Mouse (Mus musculus) stomach, adult 2 months (tissue): Measurements from ENCODE around the gene Ptpn3. TPM values are rescaled to one million over a fixed set of nuclear protein-coding genes. Genes with fewer than 3 reads are reported as not detected.

Experiments used
- polyA plus RNA-seq: library from polyadenylated mRNA; depleted of rRNA; stranded (reverse); fragments of >200 nt; gene quantifications from 2 replicates; pipeline ENCODE4 v1.2.3, GENCODE M21; 2012; rRNA removed

Ptpn3 gene
- polyA plus RNA-seq = 4.8 and 6.9 TPM in 2 replicates

GRCm38 (mm10) chr4:57301410-57302313 is at the start of gene Ptpn3:
Ptpn3 (minus strand) TSS chr4:57301837.

GRCm38 (mm10) chr4:57143026-57143937 is 158.4 kb downstream of the Ptpn3 start, which contains the start of gene Epb41l4b:
Epb41l4b (minus strand) TSS chr4:57143437.

Other genes starting within 250 kb of the Ptpn3 start
- 15.8 and 20.7 TPM in 2 replicates for gene Epb41l4b, start 158.4 kb downstream of the Ptpn3 start, polyA plus RNA-seq
- gene Palm2, start 132.4 kb upstream of the Ptpn3 start, polyA plus RNA-seq = 0.04 TPM in 2 replicates